Mouse (Mus musculus) liver, adult 2 months (tissue): ENCODE results near the gene Acaca.

Experiments
- CTCF ChIP-seq: fragments of 200-500 bp; IDR thresholded peaks from 2 replicates; pipeline ENCODE4 v1.5.1; 2011; ENCODE audit warnings: low read depth, low read length, control low read depth
- POLR2A ChIP-seq: fragments of 200-500 bp; IDR thresholded peaks from 2 replicates; pipeline ENCODE4 v1.6.1; 2011; ENCODE audit warnings: low read length, control low read depth; ENCODE audit not compliant: insufficient read depth; ENCODE audit errors: extremely low read depth

DNA sequence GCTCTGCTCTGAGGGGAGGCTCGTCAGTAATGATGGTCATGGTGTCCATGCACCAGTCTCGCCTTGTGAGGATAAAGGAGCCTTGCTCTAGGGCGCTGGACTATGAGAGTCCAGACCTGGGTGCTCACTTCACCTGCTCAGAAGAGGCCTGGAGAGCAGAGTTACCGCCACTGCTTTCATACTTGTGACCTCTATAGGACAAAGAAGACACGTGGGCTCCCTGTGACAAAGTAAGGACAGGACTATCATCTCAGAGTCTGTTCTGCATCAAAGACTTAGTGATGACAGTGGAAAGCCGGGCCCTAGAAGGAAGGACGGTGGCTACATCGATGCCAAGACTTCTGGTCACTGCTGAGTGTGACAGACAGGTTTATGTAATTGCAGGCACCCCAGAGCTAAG, 261.7 kb downstream of the Acaca start:
- no peak for TF ChIP-seq CTCF
- no peak for TF ChIP-seq POLR2A
